Mouse (Mus musculus): ENCODE data around the gene Snx8. TPM values are rescaled to one million over a fixed set of nuclear protein-coding genes. Genes with fewer than 3 reads are reported as not detected.

The Snx8 gene
- polyA plus RNA-seq (2016; fragmentation: Nextera tagmentation; extraction: Ambion mirVana), result 27.3 and 28.9 TPM in 2 replicates

GRCm38 (mm10) chr5:140388588-140389576 lies at the start of gene Snx8:
Gene Snx8, minus strand, starts transcription at chr5:140389262.
- Histone ChIP-seq H3K27ac (peak within 1 kb of the TSS; percentile 85), H3K27me3 (ENCODE audit: poor library complexity, severe bottlenecking) (peaks cover 13% of the 10 kb centered on the region)
- 1% methylated on average over 63 of the region's 63 CpGs for WGBS

DNA sequence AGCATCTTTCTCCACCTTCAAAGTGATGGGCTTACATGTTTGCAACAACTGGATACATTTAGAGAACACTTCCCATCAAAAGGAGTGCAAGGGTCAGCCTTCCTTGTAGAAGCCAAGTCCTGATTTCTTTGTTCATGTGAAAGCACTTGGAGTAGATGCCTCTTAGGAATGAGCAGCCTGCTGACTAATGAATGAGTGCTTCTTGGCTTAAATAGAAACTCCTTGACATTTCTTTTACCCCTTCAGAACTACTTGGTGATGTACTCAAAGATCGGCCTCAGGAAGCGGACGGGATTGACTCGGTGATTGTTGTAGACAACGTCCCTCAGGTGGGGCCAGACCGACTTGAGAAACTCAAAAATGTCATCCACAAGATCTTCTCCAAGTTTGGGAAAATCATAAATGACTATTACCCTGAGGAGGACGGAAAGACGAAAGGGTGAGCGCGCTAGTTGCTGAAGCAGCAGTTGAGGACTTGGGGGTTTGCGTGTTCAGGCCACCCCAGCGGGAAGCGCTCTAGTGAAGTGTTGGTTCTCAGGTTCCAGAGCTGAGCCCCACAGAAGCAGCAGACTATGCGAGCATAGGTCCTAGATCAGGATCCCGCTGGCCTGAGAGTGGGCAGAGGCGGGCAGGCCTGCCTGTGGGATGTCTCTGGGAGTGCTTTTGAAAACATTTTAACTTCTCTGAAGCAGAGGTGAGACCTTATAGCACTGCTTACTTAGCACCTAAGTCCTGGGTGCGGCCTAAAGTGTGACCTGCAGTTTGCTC lies 36.1 kb upstream of the Snx8 start:
- no peak for DNase-seq (ENCODE audit: extremely low spot score, low spot score)
- 96% methylated on average over 17 of the region's 17 CpGs for WGBS
- peaks cover 11% of the 10 kb centered on the region; the same call in 1 of the 2 replicates for H3K9me3 ChIP-seq
- H3K36me3 ChIP-seq (replicated peaks), result peaks cover 91% of the 10 kb centered on the region
- no peak overlapping the region for H3K4me3 ChIP-seq
- H3K4me1 ChIP-seq, result peaks cover 22% of the 10 kb centered on the region
- H3K27me3 ChIP-seq (ENCODE audit: poor library complexity, severe bottlenecking), result no peaks in the 10 kb centered on the region
- no peak overlapping the region for H3K27ac ChIP-seq

More at GRCm38 (mm10) chr5:140388588-140389576, at the start of gene Snx8:
- DNase-seq (ENCODE audit: extremely low spot score, low spot score), result peak; percentile 97
- Histone ChIP-seq H3K4me3 (peak within 1 kb of the TSS; percentile 67), H3K36me3 (replicated peaks) (0 out of 2 replicates have a peak, but pooled peaks cover 4% of the 10 kb centered on the region), H3K9me3 (no peaks in the 10 kb centered on the region), H3K4me1 (peaks cover 38% of the 10 kb centered on the region)

DNA sequence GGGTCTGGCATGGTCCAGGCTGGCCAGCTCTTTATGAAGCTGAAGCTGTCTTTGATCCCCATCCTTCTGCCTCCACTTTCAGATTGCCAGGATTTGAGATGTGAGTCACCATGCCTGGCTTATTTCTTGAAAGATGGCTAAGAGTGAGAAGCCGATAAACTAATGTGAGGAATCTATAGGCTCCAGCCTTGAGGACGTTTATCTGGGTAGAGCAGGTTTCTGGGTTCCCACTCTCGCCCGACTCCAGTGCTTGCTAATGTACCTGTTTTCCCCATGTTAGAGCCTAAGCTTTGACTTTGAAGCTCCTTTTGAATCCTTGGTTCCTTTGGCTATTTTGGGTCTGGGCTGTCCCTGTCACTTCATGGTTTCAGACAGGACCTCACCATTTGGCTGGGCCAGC lies 31.6 kb upstream of the Snx8 start:
- H3K27ac ChIP-seq, result no peak overlapping the region
- peak overlapping the region; percentile 93 for H3K4me3 ChIP-seq
- 73% methylated on average over 4 of the region's 4 CpGs for WGBS
- H3K27me3 ChIP-seq (ENCODE audit: poor library complexity, severe bottlenecking), result no peaks in the 10 kb centered on the region
- no peak for DNase-seq (ENCODE audit: extremely low spot score, low spot score)
- H3K9me3 ChIP-seq, result peaks cover 11% of the 10 kb centered on the region; the same call in 1 of the 2 replicates
- peaks cover 31% of the 10 kb centered on the region for H3K4me1 ChIP-seq
- peaks cover 45% of the 10 kb centered on the region for H3K36me3 ChIP-seq (replicated peaks)

DNA sequence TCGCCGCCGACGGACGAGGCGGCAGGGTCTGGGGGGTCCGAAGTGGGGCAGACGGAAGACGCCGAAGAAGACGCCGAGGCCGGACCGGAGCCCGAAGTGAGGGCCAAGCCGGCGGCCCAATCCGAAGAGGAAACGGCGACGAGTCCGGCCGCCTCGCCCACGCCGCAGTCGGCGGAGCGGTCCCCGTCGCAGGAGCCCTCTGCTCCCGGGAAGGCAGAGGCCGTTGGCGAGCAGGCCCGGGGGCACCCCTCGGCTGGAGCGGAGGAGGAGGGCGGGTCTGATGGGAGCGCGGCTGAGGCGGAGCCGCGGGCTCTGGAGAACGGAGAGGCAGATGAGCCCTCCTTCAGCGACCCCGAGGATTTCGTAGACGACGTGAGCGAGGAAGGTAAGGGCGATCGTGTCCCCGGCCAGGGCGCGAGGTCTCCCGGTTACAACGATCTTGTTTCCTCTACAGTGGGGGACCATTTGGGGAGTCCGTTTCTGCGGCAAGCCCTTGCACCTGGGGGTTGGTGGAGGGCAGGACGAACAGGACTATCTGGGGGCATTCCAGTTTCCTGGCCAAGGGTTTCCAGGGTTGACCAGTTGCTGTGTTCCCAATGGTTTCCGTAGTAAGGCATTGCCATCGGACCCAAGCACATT lies 30.5 kb upstream of the Snx8 start:
- no peak for DNase-seq (ENCODE audit: extremely low spot score, low spot score)
- Histone ChIP-seq H3K36me3 (replicated peaks) (peaks cover 35% of the 10 kb centered on the region), H3K9me3 (peaks cover 11% of the 10 kb centered on the region; the same call in 1 of the 2 replicates), H3K27me3 (ENCODE audit: poor library complexity, severe bottlenecking) (no peaks in the 10 kb centered on the region), H3K4me3 (peak overlapping the region; percentile 93), H3K27ac (peak overlapping the region; percentile 95), H3K4me1 (peaks cover 31% of the 10 kb centered on the region)
- WGBS, result under 1% methylated on average over 62 of the region's 62 CpGs

DNA sequence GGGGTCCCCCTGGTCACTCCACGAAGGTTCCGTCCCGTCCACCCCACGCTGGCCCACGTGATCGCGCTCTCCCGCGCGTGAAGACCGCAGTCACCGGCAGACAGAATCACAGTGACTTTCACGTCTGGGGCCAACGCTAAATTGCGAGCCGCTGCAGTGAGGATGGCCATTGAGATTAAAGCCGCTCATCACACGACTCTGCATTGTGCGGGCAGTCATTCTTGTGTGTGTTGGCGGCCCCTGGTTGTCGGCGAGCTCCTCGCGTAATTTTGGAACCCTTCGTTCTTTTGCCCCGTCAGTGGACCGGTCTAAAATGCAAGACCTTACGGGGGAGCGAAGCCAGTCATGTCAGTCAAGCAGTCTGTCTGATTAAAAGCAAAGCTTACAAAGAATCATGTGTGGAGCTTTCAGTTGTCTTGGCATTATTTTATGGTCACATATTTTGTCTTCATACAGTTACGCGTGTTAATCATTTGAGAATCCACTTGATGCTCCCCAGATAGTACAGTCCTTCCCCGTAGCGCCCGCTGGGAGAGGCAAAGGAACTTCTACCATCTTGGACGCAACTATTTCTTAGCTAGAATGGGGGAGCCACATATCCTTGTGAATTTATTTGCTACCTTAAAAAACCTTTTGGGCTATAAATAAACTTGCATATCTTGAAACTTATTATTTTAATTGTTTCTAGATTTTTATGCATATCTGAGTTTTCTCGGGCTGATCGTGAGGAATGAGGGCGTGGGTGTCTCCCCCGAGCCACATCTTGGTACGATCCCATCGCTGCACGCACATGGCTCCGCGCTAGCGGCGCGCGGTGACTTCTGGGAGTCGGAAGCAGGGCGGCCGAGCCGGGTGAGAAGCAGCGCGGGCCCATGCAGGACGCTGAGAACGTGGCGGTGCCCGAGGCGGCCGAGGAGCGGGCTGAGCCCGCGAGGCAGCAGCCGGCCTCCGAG lies 29.7 kb upstream of the Snx8 start, which contains the start of gene Eif3b:
Gene Eif3b, plus strand, starts transcription at position 840 of the 953 bp plus-strand sequence.
- WGBS, result under 1% methylated on average over 65 of the region's 65 CpGs
- Histone ChIP-seq H3K27ac (peak within 1 kb of the TSS; percentile 95), H3K36me3 (replicated peaks) (peaks cover 27% of the 10 kb centered on the region), H3K9me3 (peaks cover 11% of the 10 kb centered on the region; the same call in 1 of the 2 replicates), H3K27me3 (ENCODE audit: poor library complexity, severe bottlenecking) (no peaks in the 10 kb centered on the region), H3K4me3 (peak within 1 kb of the TSS; percentile 93), H3K4me1 (peaks cover 31% of the 10 kb centered on the region)
- DNase-seq (ENCODE audit: extremely low spot score, low spot score), result peak; percentile 91

DNA sequence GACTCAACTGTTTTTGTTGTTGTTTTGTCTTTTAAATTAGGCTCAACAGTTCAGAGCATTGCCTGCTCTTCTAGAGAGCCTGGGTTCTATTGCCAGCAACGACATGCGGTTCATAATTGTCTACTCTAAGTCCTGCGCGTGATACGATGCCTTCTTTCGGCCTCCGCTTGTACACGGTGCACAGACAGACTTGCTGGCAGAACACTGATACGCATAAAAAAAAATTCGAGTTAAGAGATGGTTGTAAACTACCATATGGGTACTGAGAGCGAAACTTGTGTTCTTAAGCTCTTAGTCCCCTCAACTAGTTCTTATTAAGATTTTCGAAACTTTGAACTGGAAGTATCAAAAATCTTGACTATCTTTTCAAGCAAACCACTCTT lies 29.0 kb upstream of the Snx8 start:
- 3% methylated on average over 12 of the region's 12 CpGs for WGBS
- Histone ChIP-seq H3K4me1 (peaks cover 31% of the 10 kb centered on the region), H3K4me3 (peak overlapping the region; percentile 93), H3K36me3 (replicated peaks) (peaks cover 20% of the 10 kb centered on the region), H3K27me3 (ENCODE audit: poor library complexity, severe bottlenecking) (no peaks in the 10 kb centered on the region), H3K9me3 (peaks cover 6% of the 10 kb centered on the region; the same call in 1 of the 2 replicates), H3K27ac (peak overlapping the region; percentile 95)
- no peak for DNase-seq (ENCODE audit: extremely low spot score, low spot score)

GRCm38 (mm10) chr5:140414647-140415046 lies 25.6 kb upstream of the Snx8 start:
- Histone ChIP-seq H3K27me3 (ENCODE audit: poor library complexity, severe bottlenecking) (no peaks in the 10 kb centered on the region), H3K36me3 (replicated peaks) (no peaks in the 10 kb centered on the region), H3K9me3 (no peaks in the 10 kb centered on the region), H3K4me3 (no peak overlapping the region), H3K27ac (no peak overlapping the region), H3K4me1 (peaks cover 5% of the 10 kb centered on the region; the same call in 1 of the 2 replicates)
- DNase-seq (ENCODE audit: extremely low spot score, low spot score), result no peak
- 71% methylated on average over 4 of the region's 4 CpGs for WGBS

- Histone ChIP-seq H3K4me3 (no peak overlapping the region), H3K27me3 (ENCODE audit: poor library complexity, severe bottlenecking) (no peaks in the 10 kb centered on the region), H3K9me3 (no peaks in the 10 kb centered on the region; the same call in 1 of the 2 replicates), H3K36me3 (replicated peaks) (no peaks in the 10 kb centered on the region), H3K4me1 (0 out of 2 replicates have a peak, but pooled peaks cover 4% of the 10 kb centered on the region), H3K27ac (no peak overlapping the region)
- peak; percentile 47 for DNase-seq (ENCODE audit: extremely low spot score, low spot score)
- WGBS, result 46% methylated on average over 8 of the region's 8 CpGs
These were observed 22.3 kb upstream of the Snx8 start for GRCm38 (mm10) chr5:140411339-140411738.

DNA sequence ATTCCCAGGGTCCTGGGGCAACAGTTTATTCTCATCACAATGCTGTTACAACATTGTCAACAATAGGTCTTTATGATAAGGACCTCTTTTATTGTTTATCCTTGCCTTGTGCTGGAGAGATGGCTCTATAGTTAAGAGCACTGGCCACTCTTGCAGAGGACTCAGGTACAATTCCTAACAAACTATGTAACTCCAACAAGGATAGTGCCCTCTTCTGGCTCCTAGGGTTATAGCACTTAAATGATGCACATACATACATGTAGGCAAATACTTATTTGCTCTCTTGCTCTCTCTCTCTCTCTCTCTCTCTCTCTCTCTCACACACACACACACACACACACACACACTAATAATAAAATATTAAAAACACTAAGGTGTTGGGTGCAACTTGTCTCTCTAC lies 19.7 kb upstream of the Snx8 start:
- no peak overlapping the region for H3K4me3 ChIP-seq
- DNase-seq (ENCODE audit: extremely low spot score, low spot score), result no peak
- H3K27ac ChIP-seq, result no peak overlapping the region
- 0 out of 2 replicates have a peak, but pooled peaks cover 6% of the 10 kb centered on the region for H3K4me1 ChIP-seq
- no peaks in the 10 kb centered on the region; the same call in 1 of the 2 replicates for H3K9me3 ChIP-seq
- no peaks in the 10 kb centered on the region for H3K27me3 ChIP-seq (ENCODE audit: poor library complexity, severe bottlenecking)
- H3K36me3 ChIP-seq (replicated peaks), result no peaks in the 10 kb centered on the region

DNA sequence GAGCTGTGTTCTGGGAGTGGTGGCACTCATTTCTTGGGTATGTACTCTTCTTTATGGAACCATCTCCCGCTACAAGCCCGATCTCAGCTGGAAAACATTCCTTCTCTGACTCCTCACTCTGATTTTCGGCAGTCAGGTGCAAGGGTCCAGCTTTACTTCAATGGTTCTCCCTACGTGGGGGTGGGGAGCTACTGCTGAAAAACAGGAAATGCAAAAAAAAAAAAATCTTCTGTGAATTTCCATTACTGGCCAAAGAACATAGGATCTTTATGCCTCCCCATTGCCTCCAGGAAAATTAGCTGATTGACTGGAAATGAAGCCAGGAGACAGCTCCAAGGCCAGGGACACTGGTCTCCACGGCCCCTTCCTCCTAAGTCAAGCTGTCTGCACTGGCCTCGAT lies 17.6 kb upstream of the Snx8 start:
- Histone ChIP-seq H3K27ac (no peak overlapping the region), H3K4me3 (no peak overlapping the region), H3K4me1 (peaks cover 6% of the 10 kb centered on the region; the same call in 1 of the 2 replicates), H3K36me3 (replicated peaks) (no peaks in the 10 kb centered on the region), H3K9me3 (no peaks in the 10 kb centered on the region; the same call in 1 of the 2 replicates), H3K27me3 (ENCODE audit: poor library complexity, severe bottlenecking) (no peaks in the 10 kb centered on the region)
- 79% methylated on average over 6 of the region's 6 CpGs for WGBS
- no peak for DNase-seq (ENCODE audit: extremely low spot score, low spot score)

DNA sequence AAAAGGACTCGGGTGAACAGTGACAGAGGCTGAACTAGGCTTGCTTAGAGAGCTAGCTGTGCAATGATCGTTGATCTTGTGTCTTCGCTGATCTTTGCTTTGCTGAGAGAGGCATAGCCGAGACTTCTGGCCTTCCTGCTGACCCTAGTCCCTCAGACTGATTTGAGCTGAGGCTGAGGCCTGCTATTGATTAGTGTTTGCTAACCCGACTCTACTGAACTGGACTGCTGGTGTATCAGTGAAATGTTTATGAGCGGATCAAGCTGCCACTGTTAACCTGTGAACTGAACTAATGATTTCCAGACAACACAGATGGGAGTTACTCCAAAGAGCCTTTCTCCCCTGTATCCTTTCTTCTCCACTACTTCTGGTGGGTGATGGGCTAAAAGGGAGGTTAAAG lies 16.1 kb upstream of the Snx8 start:
- Histone ChIP-seq H3K36me3 (replicated peaks) (no peaks in the 10 kb centered on the region), H3K27me3 (ENCODE audit: poor library complexity, severe bottlenecking) (no peaks in the 10 kb centered on the region), H3K27ac (no peak overlapping the region), H3K4me3 (no peak overlapping the region), H3K4me1 (peaks cover 6% of the 10 kb centered on the region; the same call in 1 of the 2 replicates), H3K9me3 (no peaks in the 10 kb centered on the region; the same call in 1 of the 2 replicates)
- DNase-seq (ENCODE audit: extremely low spot score, low spot score), result no peak
- 66% methylated on average over 6 of the region's 6 CpGs for whole genome bisulfite sequencing
